Mouse (Mus musculus) mouse embryonic stem cell (cell line): Measurements from ENCODE around the gene Zfyve19.

Experiments used
- in situ Hi-C, 2 experiments: fragments of 300-500 bp; cut with MboI; formaldehyde crosslinking; loops; 1 replicate in 1 of 2; 3 replicates in 1 of 2; pipeline ENCODE4 v1.14.3; 2019 to 2020; ENCODE audit warnings: low sequenced_read_pairs in 2 of 2, low pct_unique_long_range_greater_than_20kb in 1 of 2, mixed read lengths in 1 of 2; ENCODE audit not compliant: unreplicated experiment in 1 of 2

Gene Zfyve19

GRCm38 (mm10) chr2:119208344-119209175, at the start of gene Zfyve19, which contains the start of gene Dnajc17:
TSS of gene Zfyve19 (plus strand) at chr2:119208617.
TSS of gene Dnajc17 (minus strand) at chr2:119208795.
- in situ Hi-C loops = no loop called here

- in situ Hi-C loops = no loop called here
Observed at GRCm38 (mm10) chr2:119161247-119161646, 47.2 kb upstream of the Zfyve19 start.

GRCm38 (mm10) chr2:119163135-119163534, 45.3 kb upstream of the Zfyve19 start:
- in situ Hi-C loops = no loop called here

- in situ Hi-C loops = no loop called here
Observed at GRCm38 (mm10) chr2:119163999-119164398, 44.4 kb upstream of the Zfyve19 start.

GRCm38 (mm10) chr2:119165401-119165800, 43.0 kb upstream of the Zfyve19 start:
- in situ Hi-C loops = no loop called here

GRCm38 (mm10) chr2:119166901-119167865, 41.2 kb upstream of the Zfyve19 start, which contains the start of gene Gchfr:
TSS of gene Gchfr (plus strand) at chr2:119167773.
- in situ Hi-C loops = no loop called here

GRCm38 (mm10) chr2:119167866-119168256, 40.6 kb upstream of the Zfyve19 start:
- in situ Hi-C loops = no loop called here

GRCm38 (mm10) chr2:119170282-119170681, 38.1 kb upstream of the Zfyve19 start:
- in situ Hi-C loops = no loop called here

GRCm38 (mm10) chr2:119171574-119171973, 36.8 kb upstream of the Zfyve19 start:
- in situ Hi-C loops = no loop called here

GRCm38 (mm10) chr2:119172446-119172845, 36.0 kb upstream of the Zfyve19 start:
- in situ Hi-C loops = no loop called here

GRCm38 (mm10) chr2:119172862-119173576, 35.4 kb upstream of the Zfyve19 start:
- in situ Hi-C loops = no loop called here

- in situ Hi-C loops = no loop called here
Observed at GRCm38 (mm10) chr2:119173991-119174651, 34.3 kb upstream of the Zfyve19 start, which contains the start of gene Gm14137. TSS of gene Gm14137 (plus strand) at chr2:119174509.

- in situ Hi-C loops = no loop called here
Observed at GRCm38 (mm10) chr2:119174866-119175265, 33.6 kb upstream of the Zfyve19 start.

- in situ Hi-C loops = no loop called here
Observed at GRCm38 (mm10) chr2:119175614-119176013, 32.8 kb upstream of the Zfyve19 start.

GRCm38 (mm10) chr2:119176761-119177160, 31.7 kb upstream of the Zfyve19 start:
- in situ Hi-C loops = no loop called here

GRCm38 (mm10) chr2:119177384-119177939, 31.0 kb upstream of the Zfyve19 start:
- in situ Hi-C loops = no loop called here

- in situ Hi-C loops = no loop called here
Observed at GRCm38 (mm10) chr2:119182914-119183313, 25.5 kb upstream of the Zfyve19 start.
